Mouse (Mus musculus): Measurements from ENCODE around the gene Ccdc12. TPM values are rescaled to one million over a fixed set of nuclear protein-coding genes. Genes with fewer than 3 reads are reported as not detected.

The Ccdc12 gene
- polyA plus RNA-seq, 1 experiment = 124 TPM

DNA sequence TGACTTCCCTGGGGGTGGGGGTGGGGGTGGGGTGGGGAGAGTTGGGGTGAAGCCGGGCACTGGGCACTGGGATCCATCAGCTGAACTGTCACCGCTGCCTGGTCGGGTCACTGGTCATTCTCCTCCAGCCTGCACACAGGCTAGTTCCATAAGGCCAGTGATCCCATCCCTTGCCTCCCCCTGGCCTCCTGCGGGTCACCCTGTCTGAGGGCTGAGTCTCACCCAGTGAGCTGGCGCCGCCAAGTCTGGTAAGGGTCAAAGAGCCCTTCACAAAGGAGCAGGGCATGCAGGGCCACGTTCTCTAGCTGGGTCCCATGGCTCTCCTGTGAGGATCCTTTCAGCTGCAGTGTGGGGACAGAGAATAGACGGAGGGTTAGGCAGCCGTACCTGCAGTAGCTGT is 12.5 kb upstream of the Ccdc12 start:
- 64% methylated on average over 9 of the region's 9 CpGs for WGBS
- peaks cover 6% of the 10 kb centered on the region for H3K4me1 ChIP-seq (ENCODE audit: control insufficient read depth, insufficient read depth, low read length)
- no peak overlapping the region for H3K4me3 ChIP-seq (replicated peaks; ENCODE audit: extremely low read depth, low read depth, low read length)
- TF ChIP-seq CTCF (IDR thresholded peaks at IDR 0.05; ENCODE audit: insufficient read depth, low read length) (no peak), POLR2A (IDR thresholded peaks at IDR 0.05; ENCODE audit: borderline replicate concordance, extremely low read depth, low read depth, low read length) (no peak)
- no peak for DNase-seq

DNA sequence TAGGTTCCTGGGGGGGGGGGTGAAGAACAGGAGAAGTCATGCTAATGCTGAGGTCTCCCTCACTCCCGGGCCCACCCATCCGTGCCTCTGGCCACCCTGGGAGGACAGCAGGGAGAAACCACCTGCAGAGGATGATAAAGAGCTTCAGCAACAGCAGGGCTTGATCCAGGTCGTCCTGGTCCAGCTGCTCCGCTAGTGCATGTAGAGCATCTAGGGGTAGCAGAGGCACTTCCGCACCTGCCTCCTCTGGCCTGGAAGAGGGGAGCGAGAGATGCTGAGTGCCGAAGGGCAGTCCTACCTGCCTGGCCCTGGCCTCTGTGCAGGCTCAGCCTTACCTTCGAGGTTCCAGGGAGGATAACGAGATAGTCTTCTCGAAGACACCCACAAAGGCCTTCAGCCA is 12.0 kb upstream of the Ccdc12 start:
- Histone ChIP-seq H3K4me1 (ENCODE audit: control insufficient read depth, insufficient read depth, low read length) (peaks cover 6% of the 10 kb centered on the region), H3K4me3 (replicated peaks; ENCODE audit: extremely low read depth, low read depth, low read length) (no peak overlapping the region)
- TF ChIP-seq POLR2A (IDR thresholded peaks at IDR 0.05; ENCODE audit: borderline replicate concordance, extremely low read depth, low read depth, low read length) (no peak), CTCF (IDR thresholded peaks at IDR 0.05; ENCODE audit: insufficient read depth, low read length) (no peak)
- 83% methylated on average over 10 of the region's 10 CpGs for WGBS
- DNase-seq = no peak

- no peak for TF ChIP-seq POLR2A (IDR thresholded peaks at IDR 0.05; ENCODE audit: borderline replicate concordance, extremely low read depth, low read depth, low read length)
- TF ChIP-seq CTCF (IDR thresholded peaks at IDR 0.05; ENCODE audit: insufficient read depth, low read length) = no peak
- 55% methylated on average over 9 of the region's 9 CpGs for WGBS
- DNase-seq = no peak
- peaks cover 6% of the 10 kb centered on the region for H3K4me1 ChIP-seq (ENCODE audit: control insufficient read depth, insufficient read depth, low read length)
- H3K4me3 ChIP-seq (replicated peaks; ENCODE audit: extremely low read depth, low read depth, low read length) = no peak overlapping the region
These were observed 11.1 kb upstream of the Ccdc12 start for GRCm38 (mm10) chr9:110645219-110645618.

- DNase-seq = no peak
- no peak overlapping the region for H3K4me3 ChIP-seq (replicated peaks; ENCODE audit: extremely low read depth, low read depth, low read length)
- TF ChIP-seq CTCF (IDR thresholded peaks at IDR 0.05; ENCODE audit: insufficient read depth, low read length) = no peak
- TF ChIP-seq POLR2A (IDR thresholded peaks at IDR 0.05; ENCODE audit: borderline replicate concordance, extremely low read depth, low read depth, low read length) = no peak
- peaks cover 21% of the 10 kb centered on the region for H3K4me1 ChIP-seq (ENCODE audit: control insufficient read depth, insufficient read depth, low read length)
These were observed 6.5 kb upstream of the Ccdc12 start for GRCm38 (mm10) chr9:110649775-110650174.

DNA sequence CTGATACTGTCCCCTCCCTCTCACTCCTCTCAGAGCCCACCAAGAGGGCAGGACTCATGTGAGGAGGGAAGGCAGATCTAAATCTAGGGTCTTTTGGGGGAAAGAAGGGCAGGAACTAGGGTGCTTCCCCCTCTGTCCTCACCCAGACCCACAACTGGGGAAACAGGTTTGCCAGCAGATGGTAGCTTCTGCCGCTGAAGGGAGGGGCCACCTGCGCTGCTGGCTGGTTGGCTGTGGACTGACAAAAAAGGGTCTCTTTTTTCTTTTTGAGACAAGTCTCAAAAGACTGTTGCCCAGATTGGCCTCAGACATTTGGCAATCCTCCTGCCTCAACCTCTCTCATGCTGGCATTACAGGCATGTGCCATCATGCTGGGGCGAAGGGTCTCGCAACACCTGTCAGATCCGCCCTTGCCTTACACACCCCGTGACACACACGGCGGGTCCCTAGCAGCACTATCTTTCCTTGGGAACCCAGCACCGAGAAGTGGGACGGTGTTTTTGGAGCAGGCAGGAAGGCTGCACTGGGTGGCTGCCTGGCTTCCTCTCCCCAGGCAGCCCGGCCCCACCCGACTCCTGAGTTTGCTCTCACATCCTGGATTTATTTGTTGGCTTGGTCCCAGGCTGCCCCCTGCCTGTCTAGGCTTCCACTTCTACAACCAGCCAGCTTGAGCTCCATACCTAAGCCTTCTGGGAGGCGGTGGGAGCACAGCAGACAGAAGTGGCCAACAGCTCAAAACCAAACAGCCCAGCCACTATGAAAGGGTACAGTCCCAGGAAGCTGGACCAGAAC is 4.2 kb upstream of the Ccdc12 start:
- 18% methylated on average over 13 of the region's 13 CpGs for WGBS
- H3K4me3 ChIP-seq (replicated peaks; ENCODE audit: extremely low read depth, low read depth, low read length) = peak overlapping the region; percentile 69
- DNase-seq = peak; percentile 50
- peak; percentile 19; the same call in 1 of the 2 replicates for TF ChIP-seq CTCF (IDR thresholded peaks at IDR 0.05; ENCODE audit: insufficient read depth, low read length)
- peak; percentile 42; the same call in 1 of the 2 replicates for TF ChIP-seq POLR2A (IDR thresholded peaks at IDR 0.05; ENCODE audit: borderline replicate concordance, extremely low read depth, low read depth, low read length)
- peaks cover 19% of the 10 kb centered on the region for H3K4me1 ChIP-seq (ENCODE audit: control insufficient read depth, insufficient read depth, low read length)

DNA sequence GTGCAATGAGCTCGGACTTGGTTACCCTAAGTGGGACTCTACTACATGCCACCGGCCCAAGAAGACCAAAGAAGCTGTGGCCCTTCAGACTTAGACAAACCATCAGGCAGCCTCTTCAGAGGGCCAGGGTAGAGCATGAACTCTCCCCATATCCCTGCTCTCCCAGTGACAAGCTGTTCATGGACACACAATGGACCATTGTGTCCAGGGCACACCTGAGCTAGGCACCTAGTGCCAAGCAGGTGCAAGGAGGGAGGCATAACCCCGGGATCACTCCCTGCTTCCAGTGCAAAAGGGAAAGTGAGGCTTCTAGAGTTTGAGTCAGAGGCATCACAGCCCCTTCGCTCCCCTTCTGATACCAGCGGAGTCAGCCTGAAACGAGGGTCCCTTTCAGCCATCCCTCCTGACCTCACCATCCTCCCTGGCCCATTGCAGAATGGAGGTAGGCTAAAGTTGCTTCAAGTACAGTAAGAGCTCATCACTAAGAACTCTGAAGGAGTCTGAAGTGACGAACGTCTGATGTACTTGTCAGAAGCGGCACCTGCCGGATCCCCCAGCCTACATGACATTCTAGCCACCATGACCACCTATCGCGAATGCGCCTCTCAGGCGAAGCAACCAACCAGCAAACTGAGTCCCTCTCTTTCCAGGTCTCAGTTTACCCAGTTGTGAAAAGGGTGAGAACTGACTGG is 3.2 kb upstream of the Ccdc12 start:
- TF ChIP-seq CTCF (IDR thresholded peaks at IDR 0.05; ENCODE audit: insufficient read depth, low read length) (no peak), POLR2A (IDR thresholded peaks at IDR 0.05; ENCODE audit: borderline replicate concordance, extremely low read depth, low read depth, low read length) (no peak)
- peak; percentile 36 for DNase-seq
- Histone ChIP-seq H3K4me3 (replicated peaks; ENCODE audit: extremely low read depth, low read depth, low read length) (peak overlapping the region; percentile 69), H3K4me1 (ENCODE audit: control insufficient read depth, insufficient read depth, low read length) (peaks cover 22% of the 10 kb centered on the region)
- 15% methylated on average over 14 of the region's 14 CpGs for WGBS

- peak within 1 kb of the TSS; percentile 69 for H3K4me3 ChIP-seq (replicated peaks; ENCODE audit: extremely low read depth, low read depth, low read length)
- DNase-seq = peak; percentile 93
- TF ChIP-seq POLR2A (IDR thresholded peaks at IDR 0.05; ENCODE audit: borderline replicate concordance, extremely low read depth, low read depth, low read length) (0 out of 2 replicates have a peak, but pooled peaks have one; percentile 15), CTCF (IDR thresholded peaks at IDR 0.05; ENCODE audit: insufficient read depth, low read length) (no peak)
- H3K4me1 ChIP-seq (ENCODE audit: control insufficient read depth, insufficient read depth, low read length) = peaks cover 22% of the 10 kb centered on the region
- under 1% methylated on average over 75 of the region's 75 CpGs for WGBS
These were observed 2.4 kb upstream of the Ccdc12 start, which contains the start of gene Nbeal2 for GRCm38 (mm10) chr9:110653655-110654461. Gene Nbeal2, minus strand, starts transcription at chr9:110654161.

DNA sequence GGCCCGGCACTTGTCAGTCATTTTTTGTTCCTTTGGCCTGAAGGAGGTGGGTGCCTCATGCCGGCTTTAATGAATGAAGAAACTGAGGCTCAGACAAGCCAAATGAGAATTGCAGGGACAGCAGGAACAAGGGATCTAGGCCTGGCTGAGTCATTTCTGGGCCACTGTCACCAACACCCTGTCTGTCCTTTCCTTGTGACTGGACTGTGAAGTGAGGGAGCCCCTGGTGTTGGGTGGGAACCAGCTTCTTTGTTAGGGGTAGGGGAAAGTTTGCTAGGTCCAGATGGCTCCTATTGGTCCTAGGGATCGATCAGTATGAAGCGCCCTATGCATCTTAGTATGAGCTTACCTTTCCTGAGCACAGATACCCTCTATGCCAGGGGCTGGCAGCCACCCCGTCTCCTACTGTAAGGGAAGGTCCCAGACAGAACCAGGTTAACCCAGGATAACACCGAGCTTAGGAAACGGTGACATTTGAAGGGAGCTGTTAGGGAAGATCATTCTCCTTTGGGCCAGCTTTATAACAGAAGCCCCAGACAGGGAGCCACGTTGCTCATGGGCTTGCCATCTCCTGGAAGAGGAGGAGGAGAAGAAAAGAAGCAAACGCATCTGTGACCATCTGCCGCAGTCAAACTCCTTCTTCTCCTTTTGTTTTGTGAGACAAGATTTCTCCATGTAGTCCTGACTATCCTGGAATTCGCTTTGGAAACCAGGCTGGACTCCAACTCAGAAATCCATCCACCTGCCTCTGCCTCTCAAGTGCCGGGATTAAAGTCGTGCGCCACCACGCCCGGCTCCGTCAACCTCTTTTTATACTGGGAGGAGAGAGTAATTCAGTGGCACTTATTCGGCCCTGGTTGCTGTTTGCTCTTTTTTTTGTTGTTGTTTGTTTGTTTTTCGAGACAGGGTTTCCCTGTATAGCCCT is 1.3 kb upstream of the Ccdc12 start:
- Histone ChIP-seq H3K4me1 (ENCODE audit: control insufficient read depth, insufficient read depth, low read length) (peaks cover 22% of the 10 kb centered on the region), H3K4me3 (replicated peaks; ENCODE audit: extremely low read depth, low read depth, low read length) (no peak overlapping the region)
- WGBS = 74% methylated on average over 19 of the region's 19 CpGs
- TF ChIP-seq CTCF (IDR thresholded peaks at IDR 0.05; ENCODE audit: insufficient read depth, low read length) (no peak), POLR2A (IDR thresholded peaks at IDR 0.05; ENCODE audit: borderline replicate concordance, extremely low read depth, low read depth, low read length) (no peak)
- DNase-seq = no peak

Measured in lung, adult 2 months (tissue).